Mouse (Mus musculus): ENCODE measurements at regions not wholly inside any gene's neighbourhood (a gene's known extent, or its start where the extent isn't known, plus 50 kb on each side); places are given as distances from the start of the nearest gene placed in this dataset.

GRCm38 (mm10) chr4:153844766-153845165 is 112.3 kb upstream of the A430005L14Rik start:
- TF ChIP-seq MYC (IDR thresholded peaks at IDR 0.05; ENCODE audit: low read depth, low read length) (no peak), SMC3 (IDR thresholded peaks at IDR 0.05; ENCODE audit: low read depth, low read length) (no peak), POLR2AphosphoS2 (IDR thresholded peaks at IDR 0.05; ENCODE audit: low read length) (no peak), ZKSCAN1 (IDR thresholded peaks at IDR 0.05; ENCODE audit: low read depth, low read length) (no peak), CHD2 (IDR thresholded peaks at IDR 0.05; ENCODE audit: low read length) (no peak), TCF12 (IDR thresholded peaks at IDR 0.05; ENCODE audit: low read depth, low read length) (no peak), USF1 (IDR thresholded peaks at IDR 0.05; ENCODE audit: low read depth, low read length) (no peak), ELF1 (IDR thresholded peaks at IDR 0.05; ENCODE audit: low read depth, low read length) (no peak), MAFK (IDR thresholded peaks at IDR 0.05; ENCODE audit: borderline replicate concordance, low read depth, low read length) (no peak)
- Histone ChIP-seq H3K27ac (ENCODE audit: control insufficient read depth, low read depth, low read length) (no peak overlapping the region), H3K79me2 (ENCODE audit: control insufficient read depth, insufficient read depth, low read length, poor library complexity) (no peaks in the 10 kb centered on the region), H3K4me1 (ENCODE audit: control insufficient read depth in 1 of 2, insufficient read depth in 2 of 2, low read length in 2 of 2) (no peaks in the 10 kb centered on the region), H3K9me3 (replicated peaks; ENCODE audit: insufficient read depth, low read length) (no peaks in the 10 kb centered on the region; the same call in 1 of the 2 replicates), H3K36me3 (ENCODE audit: control insufficient read depth in 1 of 2, insufficient read depth in 2 of 2, low read length in 2 of 2) (no peaks in the 10 kb centered on the region), H3K9ac (ENCODE audit: control insufficient read depth, low read depth, low read length, poor library complexity, severe bottlenecking) (no peak overlapping the region), H3K27me3 (ENCODE audit: control insufficient read depth in 1 of 2, insufficient read depth in 2 of 2, low read length in 2 of 2) (no peaks in the 10 kb centered on the region), H3K4me3 (ENCODE audit: control insufficient read depth in 1 of 2, insufficient read depth in 1 of 2, low read depth in 2 of 2, low read length in 2 of 2) (no peak overlapping the region)
- DNase-seq (ENCODE audit: low read depth, low spot score), result no peak

- no peak overlapping the region for H3K27ac ChIP-seq (ENCODE audit: control insufficient read depth, low read depth, low read length)
- no peaks in the 10 kb centered on the region; the same call in 1 of the 2 replicates for H3K9me3 ChIP-seq (replicated peaks; ENCODE audit: insufficient read depth, low read length)
- no peak for TF ChIP-seq TCF12 (IDR thresholded peaks at IDR 0.05; ENCODE audit: low read depth, low read length)
- TF ChIP-seq POLR2AphosphoS2 (IDR thresholded peaks at IDR 0.05; ENCODE audit: low read length), result no peak
- no peak for TF ChIP-seq EP300 (IDR thresholded peaks at IDR 0.05; ENCODE audit: low read depth in 1 of 2, low read length in 2 of 2)
- TF ChIP-seq MYC (IDR thresholded peaks at IDR 0.05; ENCODE audit: low read depth, low read length), result no peak
- no peak for TF ChIP-seq NELFE (IDR thresholded peaks at IDR 0.05; ENCODE audit: low read depth, low read length)
- TF ChIP-seq SMC3 (IDR thresholded peaks at IDR 0.05; ENCODE audit: low read depth, low read length), result no peak
- TF ChIP-seq ELF1 (IDR thresholded peaks at IDR 0.05; ENCODE audit: low read depth, low read length), result no peak
- no peak for TF ChIP-seq GABPA (IDR thresholded peaks at IDR 0.05; ENCODE audit: low read depth, low read length)
- no peak for TF ChIP-seq JUND (IDR thresholded peaks at IDR 0.05; ENCODE audit: low read depth, low read length)
- no peak for TF ChIP-seq MYB (IDR thresholded peaks at IDR 0.05; ENCODE audit: low read depth, low read length)
- no peak for TF ChIP-seq BHLHE40 (IDR thresholded peaks at IDR 0.05; ENCODE audit: borderline replicate concordance, low read depth, low read length)
- TF ChIP-seq USF1 (IDR thresholded peaks at IDR 0.05; ENCODE audit: low read depth, low read length), result no peak
- H3K36me3 ChIP-seq (ENCODE audit: control insufficient read depth in 1 of 2, insufficient read depth in 2 of 2, low read length in 2 of 2), result no peaks in the 10 kb centered on the region
- no peak overlapping the region for H3K9ac ChIP-seq (ENCODE audit: control insufficient read depth, low read depth, low read length, poor library complexity, severe bottlenecking)
- no peak for DNase-seq (ENCODE audit: low read depth, low spot score)
- no peak overlapping the region for H3K4me3 ChIP-seq (ENCODE audit: control insufficient read depth in 1 of 2, insufficient read depth in 1 of 2, low read depth in 2 of 2, low read length in 2 of 2)
- H3K4me1 ChIP-seq (ENCODE audit: control insufficient read depth in 1 of 2, insufficient read depth in 2 of 2, low read length in 2 of 2), result no peaks in the 10 kb centered on the region
- no peaks in the 10 kb centered on the region for H3K79me2 ChIP-seq (ENCODE audit: control insufficient read depth, insufficient read depth, low read length, poor library complexity)
- H3K27me3 ChIP-seq (ENCODE audit: control insufficient read depth in 1 of 2, insufficient read depth in 2 of 2, low read length in 2 of 2), result no peaks in the 10 kb centered on the region
Measured at GRCm38 (mm10) chr4:153848274-153848673, 108.8 kb upstream of the A430005L14Rik start.

Measured in MEL (cell line).